Mouse (Mus musculus) brain, embryonic 14.5 days (tissue): ENCODE measurements at regions not wholly inside any gene's neighbourhood (a gene's known extent, or its start where the extent isn't known, plus 50 kb on each side); places are given as distances from the start of the nearest gene placed in this dataset.

Source experiments
- CTCF ChIP-seq: fragments of 200-500 bp; IDR thresholded peaks from 2 replicates; pipeline ENCODE4 v1.5.1; 2012; ENCODE audit warnings: inconsistent platforms, mild to moderate bottlenecking, moderate library complexity, borderline replicate concordance; ENCODE audit not compliant: insufficient read depth, insufficient read length; ENCODE audit errors: extremely low read depth
- POLR2A ChIP-seq: fragments of 200-500 bp; IDR thresholded peaks from 2 replicates; pipeline ENCODE4 v1.6.1; 2012; ENCODE audit warnings: mild to moderate bottlenecking, inconsistent platforms, borderline replicate concordance; ENCODE audit not compliant: poor library complexity, insufficient read depth, insufficient read length, severe bottlenecking; ENCODE audit errors: extremely low read depth

- TF ChIP-seq POLR2A (no peak), CTCF (no peak)
Measured at GRCm38 (mm10) chr7:84744321-84745070, 54.7 kb upstream of the Zfand6 start.
